Mouse (Mus musculus) CH12.LX (cell line): ENCODE results near the gene Mtx1. TPM values are rescaled to one million over a fixed set of nuclear protein-coding genes. Genes with fewer than 3 reads are reported as not detected.

Experiments
- DNase-seq: peaks from one replicate; pipeline ENCODE4 v3.0.0-alpha.2; 2013; ENCODE audit errors: extremely low read depth
- H3K27ac ChIP-seq: 2 replicates; pipeline ENCODE4 v1.5.1; 2012; ENCODE audit warnings: low read depth, mild to moderate bottlenecking, control low read depth, moderate library complexity; ENCODE audit not compliant: insufficient read depth
- H3K27me3 ChIP-seq: replicated peaks from 2 replicates; pipeline ENCODE3; 2012; ENCODE audit warnings: inconsistent platforms
- H3K36me3 ChIP-seq, 2 experiments: replicated peaks in 1 of 2; 2 replicates each; pipeline versions ENCODE3 to v1.6.1; 2012; ENCODE audit warnings: inconsistent platforms in 1 of 2, low read length in 1 of 2, mild to moderate bottlenecking in 1 of 2, mixed read lengths in 1 of 2, moderate library complexity in 1 of 2; ENCODE audit not compliant: control insufficient read depth in 1 of 2, insufficient read depth in 1 of 2
- H3K4me1 ChIP-seq, 2 experiments: 2 replicates each; pipeline ENCODE4 v1.6.1; 2012; ENCODE audit warnings: inconsistent platforms in 1 of 2, moderate library complexity in 1 of 2; ENCODE audit not compliant: insufficient read depth in 2 of 2, control insufficient read depth in 1 of 2
- H3K4me2 ChIP-seq: 2 replicates; pipeline ENCODE4 v1.6.1; 2012; ENCODE audit warnings: low read depth, mild to moderate bottlenecking, control low read depth; ENCODE audit not compliant: poor library complexity, insufficient read depth, severe bottlenecking
- H3K4me3 ChIP-seq, 3 experiments: fragments of 150-350 bp in 1 of 3; sonication (generic) in 1 of 3; replicated peaks in 1 of 3; 2 replicates each; pipeline versions ENCODE3 to v1.5.1; 2011 to 2012; ENCODE audit warnings: low read depth in 2 of 3, low read length in 2 of 3, mild to moderate bottlenecking in 2 of 3, moderate library complexity in 2 of 3, control low read depth in 1 of 3, improper control_type of control experiment in 1 of 3, inconsistent platforms in 1 of 3, mixed read lengths in 1 of 3; ENCODE audit not compliant: poor library complexity in 1 of 3
- H3K79me2 ChIP-seq: replicated peaks from 2 replicates; pipeline ENCODE4 v1.6.1; 2012; ENCODE audit warnings: mild to moderate bottlenecking, moderate library complexity; ENCODE audit not compliant: control insufficient read depth, poor library complexity, insufficient read depth, severe bottlenecking; ENCODE audit errors: extremely low read depth
- H3K9ac ChIP-seq: 2 replicates; pipeline ENCODE4 v1.6.1; 2012; ENCODE audit warnings: low read depth, mild to moderate bottlenecking, control low read depth, moderate library complexity; ENCODE audit not compliant: insufficient read depth
- H3K9me3 ChIP-seq: replicated peaks from 2 replicates; pipeline ENCODE3; 2012; ENCODE audit warnings: low read length, inconsistent platforms, mixed read lengths
- BHLHE40 ChIP-seq: IDR thresholded peaks from 2 replicates; pipeline ENCODE4 v1.6.1; 2011; ENCODE audit warnings: mild to moderate bottlenecking, low read depth, low read length, improper control_type of control experiment
- CHD1 ChIP-seq: IDR thresholded peaks from 2 replicates; pipeline ENCODE4 v1.6.1; 2012; ENCODE audit warnings: low read depth, low read length, improper control_type of control experiment, inconsistent platforms
- CTCF ChIP-seq, 2 experiments: IDR thresholded peaks in 1 of 2; conservative IDR thresholded peaks in 1 of 2; 2 replicates each; pipeline ENCODE4 v1.5.1; 2011 to 2012; ENCODE audit warnings: low read depth in 2 of 2, low read length in 2 of 2, improper control_type of control experiment in 1 of 2, inconsistent platforms in 1 of 2, mild to moderate bottlenecking in 1 of 2, moderate library complexity in 1 of 2
- EP300 ChIP-seq: IDR thresholded peaks from 2 replicates; pipeline ENCODE4 v1.6.1; 2011; ENCODE audit warnings: low read length, improper control_type of control experiment
- IRF4 ChIP-seq: IDR thresholded peaks from 2 replicates; pipeline ENCODE4 v1.6.1; 2014; ENCODE audit warnings: low read depth, mild to moderate bottlenecking, inconsistent platforms, low read length, improper control_type of control experiment
- JUN ChIP-seq: IDR thresholded peaks from 2 replicates; pipeline ENCODE4 v1.6.1; 2011; ENCODE audit warnings: low read depth, mild to moderate bottlenecking, low read length, improper control_type of control experiment, moderate library complexity; ENCODE audit not compliant: insufficient read depth
- KAT2A ChIP-seq: IDR thresholded peaks from 2 replicates; pipeline ENCODE4 v1.6.1; 2012; ENCODE audit warnings: low read length, improper control_type of control experiment, inconsistent platforms; ENCODE audit not compliant: insufficient replicate concordance
- MAZ ChIP-seq: IDR thresholded peaks from 2 replicates; pipeline ENCODE4 v1.6.1; 2012; ENCODE audit warnings: low read depth, mild to moderate bottlenecking, inconsistent platforms, low read length, improper control_type of control experiment, moderate library complexity
- MEF2A ChIP-seq: IDR thresholded peaks from 2 replicates; pipeline ENCODE4 v1.6.1; 2014; ENCODE audit warnings: low read depth, mild to moderate bottlenecking, inconsistent platforms, low read length, improper control_type of control experiment, borderline replicate concordance
- MXI1 ChIP-seq: IDR thresholded peaks from 2 replicates; pipeline ENCODE4 v1.6.1; 2011; ENCODE audit warnings: mild to moderate bottlenecking, low read depth, low read length, improper control_type of control experiment
- NELFE ChIP-seq: IDR thresholded peaks from 2 replicates; pipeline ENCODE4 v1.6.1; 2011; ENCODE audit warnings: low read depth, low read length, improper control_type of control experiment
- NRF1 ChIP-seq: IDR thresholded peaks from 2 replicates; pipeline ENCODE4 v1.6.1; 2014; ENCODE audit warnings: low read depth, mild to moderate bottlenecking, inconsistent platforms, low read length, improper control_type of control experiment, moderate library complexity
- PAX5 ChIP-seq: IDR thresholded peaks from 2 replicates; pipeline ENCODE4 v1.6.1; 2012; ENCODE audit warnings: low read length, inconsistent platforms, mixed read lengths
- POLR2A ChIP-seq: IDR thresholded peaks from 2 replicates; pipeline ENCODE4 v1.6.1; 2011; ENCODE audit warnings: low read depth, mild to moderate bottlenecking, improper control_type of control experiment, low read length
- POLR2AphosphoS2 ChIP-seq: IDR thresholded peaks from 2 replicates; pipeline ENCODE4 v1.6.1; 2011; ENCODE audit warnings: low read depth, low read length, improper control_type of control experiment
- USF2 ChIP-seq: conservative IDR thresholded peaks from 2 replicates; pipeline ENCODE4 v1.6.1; 2011; ENCODE audit warnings: low read depth, low read length, improper control_type of control experiment
- ZC3H11A ChIP-seq: IDR thresholded peaks from 2 replicates; pipeline ENCODE4 v1.6.1; 2012; ENCODE audit warnings: low read depth, mild to moderate bottlenecking, inconsistent platforms, low read length, improper control_type of control experiment
- ZKSCAN1 ChIP-seq: IDR thresholded peaks from 2 replicates; pipeline ENCODE4 v1.6.1; 2012; ENCODE audit warnings: low read depth, inconsistent platforms, low read length, improper control_type of control experiment, borderline replicate concordance
- ZNF384 ChIP-seq: IDR thresholded peaks from 2 replicates; pipeline ENCODE4 v1.6.1; 2012; ENCODE audit warnings: low read depth, low read length, improper control_type of control experiment, inconsistent platforms
- dilution Hi-C: fragments of 300-500 bp; cut with MboI; formaldehyde crosslinking; loops from 2 replicates; pipeline ENCODE4 v1.14.3; 2020; ENCODE audit warnings: low sequenced_read_pairs; ENCODE audit not compliant: extremely low pct_unique_long_range_greater_than_20kb, extremely low pct_ligation_motif_present
- in situ Hi-C: fragments of 300-500 bp; cut with MboI; formaldehyde crosslinking; loops from 3 replicates; pipeline ENCODE4 v1.14.3; 2019; ENCODE audit warnings: low sequenced_read_pairs, low pct_ligation_motif_present, low pct_unique_long_range_greater_than_20kb, mixed read lengths
- polyA plus RNA-seq: library from polyadenylated mRNA; unstranded; fragments of >175 nt; gene quantifications from 2 replicates; pipeline ENCODE4 v1.2.1, GENCODE M21; 2012; ENCODE audit warnings: low read depth; ENCODE audit not compliant: insufficient read length
- total RNA-seq, 2 experiments: library from RNA; depleted of rRNA; stranded (reverse); fragments of 300-350 nt in 1 of 2; fragments of >200 nt in 1 of 2; gene quantifications; 2 replicates each; pipeline ENCODE4 v1.2.3; 2012 to 2014

Mtx1 gene
- total and polyA plus RNA-seq, 3 experiments: 162 to 299 (median 205) TPM

DNA sequence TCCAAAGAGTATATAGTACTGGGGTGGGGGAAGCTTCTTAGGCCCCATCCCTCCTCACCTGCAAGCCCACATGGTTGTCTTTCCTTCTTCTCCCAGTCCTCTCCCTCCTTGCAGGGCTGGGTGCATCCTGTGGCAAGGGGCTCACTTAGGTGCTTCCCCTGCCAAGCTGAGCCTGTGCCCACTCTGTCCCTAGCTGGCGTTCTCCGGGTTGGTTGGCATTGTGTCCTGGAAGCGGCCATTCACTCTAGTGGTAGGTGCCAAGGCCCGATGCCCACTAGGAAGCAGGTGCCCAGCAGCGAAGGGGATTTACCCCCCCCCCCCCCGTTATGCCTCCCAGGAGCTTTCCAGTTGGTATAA is 43.0 kb downstream of the Mtx1 start:
- no peaks in the 10 kb centered on the region for H3K9me3 ChIP-seq
- TF ChIP-seq BHLHE40: no peak
- TF ChIP-seq ZC3H11A: no peak
- no peak for TF ChIP-seq PAX5
- TF ChIP-seq NELFE: no peak
- no peak for TF ChIP-seq CHD1
- TF ChIP-seq MEF2A: no peak
- TF ChIP-seq NRF1: no peak
- no peak for TF ChIP-seq IRF4
- no peak for TF ChIP-seq MXI1
- TF ChIP-seq POLR2AphosphoS2: no peak
- no peak for TF ChIP-seq CTCF (conservative IDR thresholded peaks at IDR 0.05 in 1 of 2, IDR thresholded peaks at IDR 0.05 in 1 of 2; ENCODE audit: low read depth in 2 of 2, low read length in 2 of 2)
- no peak for TF ChIP-seq POLR2A
- no peak for TF ChIP-seq MAZ
- H3K27ac ChIP-seq: no peak overlapping the region
- H3K27me3 ChIP-seq: no peaks in the 10 kb centered on the region
- H3K79me2 ChIP-seq: no peaks in the 10 kb centered on the region
- no peak for DNase-seq
- dilution Hi-C loops (no loop called here), in situ Hi-C loops (no loop called here)
- peaks cover 0 to 3% of the 10 kb centered on the region in 2 experiments; a peak in 2 of 4 replicates for H3K4me1 ChIP-seq
- H3K4me3 ChIP-seq: no peak overlapping the region
- no peak overlapping the region for H3K4me2 ChIP-seq
- H3K36me3 ChIP-seq: peaks cover 60 to 95% of the 10 kb centered on the region in 2 experiments
- H3K9ac ChIP-seq: no peak overlapping the region

DNA sequence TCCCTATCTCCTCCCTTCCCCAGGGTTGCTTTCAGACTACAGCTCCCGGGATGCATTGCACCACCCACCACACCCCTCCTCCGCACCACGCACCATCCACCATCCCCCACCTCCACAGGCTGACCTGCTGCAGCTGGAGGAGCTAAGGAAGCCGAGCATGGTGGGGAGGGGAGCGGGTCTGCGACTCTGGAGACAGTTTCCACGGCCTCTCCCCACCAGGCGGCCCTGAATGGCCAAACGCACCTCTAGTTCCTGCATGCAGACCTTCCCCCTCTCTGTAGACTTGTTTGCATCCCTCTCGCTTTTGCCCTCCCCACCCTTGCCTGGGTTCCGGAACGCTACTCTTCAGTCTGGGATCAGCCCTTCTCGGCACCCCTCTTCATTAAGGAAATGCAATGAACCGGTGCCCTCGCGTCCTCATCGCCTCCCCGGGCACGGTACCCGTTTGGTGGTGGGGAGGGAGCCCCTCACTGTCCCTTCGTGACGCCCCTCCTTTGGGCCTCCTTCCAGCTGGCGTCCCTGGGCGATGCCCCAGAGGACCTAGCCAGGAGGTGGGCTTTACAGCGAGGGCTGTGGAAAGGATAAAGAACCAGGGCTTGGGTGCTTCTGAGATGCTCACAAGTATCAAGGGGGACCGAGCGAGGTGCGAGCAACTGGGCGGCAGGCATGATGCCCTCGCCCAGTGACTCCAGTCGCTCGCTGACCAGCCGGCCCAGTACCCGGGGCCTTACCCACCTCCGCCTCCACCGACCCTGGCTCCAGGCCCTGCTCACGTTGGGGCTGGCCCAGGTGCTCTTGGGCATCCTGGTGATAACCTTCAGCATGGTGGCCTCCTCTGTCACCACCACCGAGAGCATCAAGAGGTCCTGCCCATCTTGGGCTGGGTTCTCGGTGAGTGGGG is 43.6 kb downstream of the Mtx1 start, which contains the start of gene Fam189b:
Gene Fam189b, plus strand, starts transcription at position 86 of the 901 bp plus-strand sequence.
- Histone ChIP-seq H3K4me2 (no peak within 1 kb of the TSS), H3K9me3 (no peaks in the 10 kb centered on the region), H3K27ac (no peak within 1 kb of the TSS), H3K36me3 (peaks cover 64 to 95% of the 10 kb centered on the region in 2 experiments), H3K9ac (no peak within 1 kb of the TSS), H3K27me3 (no peaks in the 10 kb centered on the region), H3K4me1 (peaks cover 0 to 9% of the 10 kb centered on the region in 2 experiments; a peak in 2 of 4 replicates), H3K4me3 (no peak within 1 kb of the TSS), H3K79me2 (no peaks in the 10 kb centered on the region)
- in situ Hi-C loops (no loop called here), dilution Hi-C loops (no loop called here)
- TF ChIP-seq POLR2A (no peak; the same call in 1 of the 2 replicates), ZKSCAN1 (no peak), MEF2A (no peak), CTCF (conservative IDR thresholded peaks at IDR 0.05 in 1 of 2, IDR thresholded peaks at IDR 0.05 in 1 of 2; ENCODE audit: low read depth in 2 of 2, low read length in 2 of 2) (no peak), EP300 (no peak), KAT2A (no peak), ZNF384 (no peak), JUN (no peak), USF2 (no peak), PAX5 (no peak), NRF1 (no peak)
- no peak for DNase-seq
